Mouse (Mus musculus) bone marrow macrophage, adult 2 months (primary cell): ENCODE results near the gene Abcc10.

Source experiments
- CTCF ChIP-seq: IDR thresholded peaks from 2 replicates; pipeline ENCODE4 v1.5.1; 2012; ENCODE audit warnings: low read depth, mild to moderate bottlenecking, low read length, moderate library complexity
- POLR2A ChIP-seq: IDR thresholded peaks from 2 replicates; pipeline ENCODE4 v1.6.1; 2012; ENCODE audit warnings: mild to moderate bottlenecking, low read depth, low read length, borderline replicate concordance

DNA sequence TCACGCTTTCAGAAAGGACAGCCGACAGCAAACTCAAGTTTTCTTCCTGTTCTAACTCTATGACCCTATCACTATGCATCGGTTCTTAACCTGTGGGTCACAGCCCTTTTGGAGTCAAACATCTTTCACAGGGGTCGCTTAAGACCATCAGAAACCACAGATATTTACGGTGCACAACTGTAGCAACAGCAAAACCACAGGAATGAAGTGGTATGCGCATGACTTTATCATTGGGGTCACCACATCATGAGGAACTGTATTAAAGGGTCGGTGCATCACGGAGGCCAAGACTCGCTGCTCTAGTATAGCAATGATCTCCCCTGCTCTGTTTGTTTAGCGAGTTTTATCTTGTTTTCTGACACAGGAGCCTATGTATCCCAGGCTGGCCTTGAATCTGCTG lies 12.3 kb downstream of the Abcc10 start:
- TF ChIP-seq POLR2A: no peak
- TF ChIP-seq CTCF: no peak
